12 mouse cellular contexts compared by ENCODE assay signal in genomic region chr3:121467094-121467552, GRCm38 (mm10). TPM values are rescaled to one million over a fixed set of nuclear protein-coding genes. Genes with fewer than 3 reads are reported as not detected.
DNase-seq lines count a peak whose midpoint lies in the region; ATAC-seq and TF ChIP-seq lines count a peak whose summit lies in the region.
"Had no signal": no experiment of that assay in that cellular context is flagged by ENCODE, and none has a peak within 500 bp of the region (broad histone marks: within the 10 kb centered on the region; RNA-seq: fewer than 3 reads in every experiment).

No protein-coding gene starts in this region.

- no peak for TF ChIP-seq CTCF in bone marrow, adult 2 months (IDR thresholded peaks at IDR 0.05; ENCODE audit: control insufficient read depth, insufficient read depth, low read length)
- no peak for TF ChIP-seq CTCF in kidney, postnatal 0 days (IDR thresholded peaks at IDR 0.05; ENCODE audit: low read depth)
- no peak for TF ChIP-seq CTCF in spleen, adult 2 months (IDR thresholded peaks at IDR 0.05; ENCODE audit: extremely low read depth, insufficient read depth, insufficient read length, insufficient replicate concordance)

- peak overlapping the region; percentile 19; the same call in 1 of the 2 replicates for H3K27ac ChIP-seq in bone marrow, adult 2 months (ENCODE audit: control insufficient read depth, insufficient read depth, low read depth, low read length, poor library complexity)
- peak overlapping the region; percentile 50 for H3K27ac ChIP-seq in kidney, postnatal 0 days
- H3K27ac ChIP-seq in spleen, adult 2 months (ENCODE audit: insufficient read depth, low read length) = peak overlapping the region; percentile 21; the same call in 1 of the 2 replicates
- H3K27ac ChIP-seq: forebrain, embryonic 13.5 days; neural tube, embryonic 12.5 days had no signal

- no peak for TF ChIP-seq POLR2A in bone marrow, adult 2 months (IDR thresholded peaks at IDR 0.05; ENCODE audit: borderline replicate concordance, control insufficient read depth, low read depth, low read length)
- TF ChIP-seq POLR2A in spleen, adult 2 months (IDR thresholded peaks at IDR 0.05; ENCODE audit: low read depth, low read length) = no peak

- WGBS in bone marrow, adult 2 months = 12% methylated on average over 10 of the region's 10 CpGs
- 48% methylated on average over 10 of the region's 10 CpGs for WGBS in kidney, postnatal 0 days
- WGBS in spleen, adult 2 months = 17% methylated on average over 10 of the region's 10 CpGs

- no peak overlapping the region for H3K9ac ChIP-seq in kidney, postnatal 0 days (ENCODE audit: low read depth, low read length)
- H3K9ac ChIP-seq: forebrain, embryonic 13.5 days; neural tube, embryonic 12.5 days had no signal

- no peak overlapping the region for H3K4me2 ChIP-seq in kidney, postnatal 0 days (ENCODE audit: low read length)
- H3K4me2 ChIP-seq: forebrain, embryonic 13.5 days; neural tube, embryonic 12.5 days had no signal

- no peaks in the 10 kb centered on the region for H3K36me3 ChIP-seq in kidney, postnatal 0 days (ENCODE audit: insufficient read depth, low read length)
- no peaks in the 10 kb centered on the region for H3K36me3 ChIP-seq in spleen, adult 2 months (ENCODE audit: control insufficient read depth, insufficient read depth, low read length)
- H3K36me3 ChIP-seq: neural tube, embryonic 12.5 days had no signal

- no peak for ATAC-seq in kidney, postnatal 0 days (replicated peaks; ENCODE audit: low FRiP score, low read depth)
- ATAC-seq: activated CD4-positive, CD25-positive, alpha-beta regulatory T cell, adult 4 months; forebrain, embryonic 13.5 days had no signal

- no peaks in the 10 kb centered on the region for H3K9me3 ChIP-seq in kidney, postnatal 0 days (replicated peaks; ENCODE audit: low read length)
- H3K9me3 ChIP-seq: forebrain, embryonic 13.5 days; neural tube, embryonic 12.5 days had no signal

- H3K4me1 ChIP-seq in bone marrow, adult 2 months (ENCODE audit: control insufficient read depth, insufficient read depth, low read length) = peaks cover 2% of the 10 kb centered on the region; the same call in 1 of the 2 replicates
- peaks cover 23% of the 10 kb centered on the region for H3K4me1 ChIP-seq in kidney, postnatal 0 days (replicated peaks; ENCODE audit: insufficient read depth, low read length)
- peaks cover 6% of the 10 kb centered on the region; the same call in 1 of the 2 replicates for H3K4me1 ChIP-seq in spleen, adult 2 months (ENCODE audit: control insufficient read depth, insufficient read depth, insufficient read length)

- H3K27me3 ChIP-seq in kidney, postnatal 0 days (ENCODE audit: insufficient read depth, low read length) = no peaks in the 10 kb centered on the region
- no peaks in the 10 kb centered on the region for H3K27me3 ChIP-seq in spleen, adult 2 months (ENCODE audit: control insufficient read depth, insufficient read depth, low read length)
- H3K27me3 ChIP-seq: forebrain, embryonic 13.5 days; neural tube, embryonic 12.5 days had no signal

- peak; percentile 30 for DNase-seq in adrenal gland, postnatal 14 days
- DNase-seq in adrenal gland, postnatal 10 days = no peak
- no peak for DNase-seq in kidney, postnatal 0 days (ENCODE audit: low spot score)
- DNase-seq in spleen, adult 2 months (ENCODE audit: low read depth in 1 of 2, low spot score in 2 of 2) = peak; percentile 15 to 18
- DNase-seq in embryo, embryonic 11 days = no peak
- DNase-seq in gastrocnemius, postnatal 10 days = no peak
- DNase-seq in urinary bladder, postnatal 14 days (ENCODE audit: low spot score) = no peak
- DNase-seq: cerebellum, adult 9-10 months had no signal

- H3K4me3 ChIP-seq in bone marrow, adult 2 months (replicated peaks; ENCODE audit: control insufficient read depth, low read depth, low read length) = no peak overlapping the region
- no peak overlapping the region for H3K4me3 ChIP-seq in kidney, postnatal 0 days (replicated peaks; ENCODE audit: low read depth, low read length)
- H3K4me3 ChIP-seq in spleen, adult 2 months (ENCODE audit: extremely low read depth, insufficient read depth, insufficient read length) = no peak overlapping the region
- H3K4me3 ChIP-seq: forebrain, embryonic 13.5 days; neural tube, embryonic 12.5 days had no signal

RNA-seq across cellular contexts. Expression of gene Cnn3, which starts 40.8 kb away (rescaled TPM):
- 267 and 270 TPM in 2 replicates for total RNA-seq in adrenal gland, postnatal 14 days (2021)
- total RNA-seq in adrenal gland, postnatal 10 days (2021) = 100 to 1,000 TPM; 148 to 215 TPM
- polyA plus RNA-seq in bone marrow, adult 2 months (2011; ENCODE audit: insufficient read depth, insufficient read length, low replicate concordance, missing spikeins) = 26.3 and 64.4 TPM in 2 replicates
- 444 and 480 TPM in 2 replicates for polyA plus RNA-seq in kidney, postnatal 0 days (2015; fragmentation: Nextera tagmentation; extraction: Ambion mirVana)
- polyA plus RNA-seq in spleen, adult 2 months (2012; rRNA removed) = 55.7 and 92.3 TPM in 2 replicates
- 100 to 1,000 TPM in 1 of 2 experiments, 10 to 100 TPM in 1; 96.7 to 113 TPM for total RNA-seq in gastrocnemius, postnatal 10 days (2021)

Comparison
In these comparisons a context has a peak if more than half of its experiments do, and no peak if none do; other contexts are left out.
1. DNase-seq: peak in adrenal gland, postnatal 14 days (single experiment) and spleen, adult 2 months (2 of 2); none in adrenal gland, postnatal 10 days (single experiment), kidney, postnatal 0 days (single experiment), embryo, embryonic 11 days (single experiment), gastrocnemius, postnatal 10 days (single experiment) and urinary bladder, postnatal 14 days (single experiment).
2. Peak in every context shown above with its lines, with median percentiles within 50 percentile points of each other: H3K27ac ChIP-seq.